Mouse (Mus musculus) midbrain, embryonic 14.5 days (tissue): Measurements from ENCODE around the gene Nrg4. TPM values are rescaled to one million over a fixed set of nuclear protein-coding genes. Genes with fewer than 3 reads are reported as not detected.

Experiments used
- ATAC-seq: fragments of 200-750 bp; cut with Nextera tagmentation; 2 replicates; pipeline ENCODE4 v1.8.0; 2017; ENCODE audit warnings: moderate number of reproducible peaks, moderate library complexity; ENCODE audit not compliant: low FRiP score, low TSS enrichment
- DNase-seq: peaks from one replicate; pipeline ENCODE4 v3.0.0-alpha.2; 2015
- H3K27ac ChIP-seq: fragments of 300-500 bp; sonication (generic); replicated peaks from 2 replicates; pipeline ENCODE4 v1.5.1; 2014; ENCODE audit warnings: mild to moderate bottlenecking, low read depth, low read length, moderate library complexity
- H3K27me3 ChIP-seq: fragments of 300-500 bp; sonication (generic); 2 replicates; pipeline ENCODE4 v1.6.1; 2014; ENCODE audit warnings: low read length, control low read depth, mixed read lengths; ENCODE audit not compliant: control insufficient read depth, insufficient read depth
- H3K36me3 ChIP-seq: fragments of 300-500 bp; sonication (generic); 2 replicates; pipeline ENCODE4 v1.6.1; 2014; ENCODE audit warnings: low read length, control low read depth; ENCODE audit not compliant: control insufficient read depth, insufficient read depth
- H3K4me1 ChIP-seq: fragments of 300-500 bp; sonication (generic); 2 replicates; pipeline ENCODE4 v1.6.1; 2014; ENCODE audit warnings: mild to moderate bottlenecking, antibody characterized with exemption, low read length, control low read depth; ENCODE audit not compliant: control insufficient read depth, insufficient read depth
- H3K4me2 ChIP-seq: fragments of 300-500 bp; sonication (generic); 2 replicates; pipeline ENCODE4 v1.6.1; 2014; ENCODE audit warnings: mild to moderate bottlenecking, low read length, moderate library complexity
- H3K4me3 ChIP-seq: fragments of 300-500 bp; sonication (generic); replicated peaks from 2 replicates; pipeline ENCODE4 v1.5.1; 2014; ENCODE audit warnings: low read depth, low read length
- H3K9ac ChIP-seq: fragments of 300-500 bp; sonication (generic); replicated peaks from 2 replicates; pipeline ENCODE4 v1.6.1; 2014; ENCODE audit warnings: mild to moderate bottlenecking, low read length, moderate library complexity
- H3K9me3 ChIP-seq: fragments of 300-500 bp; sonication (generic); 2 replicates; pipeline ENCODE4 v1.6.1; 2016; ENCODE audit warnings: low read length, control low read depth, mixed read lengths; ENCODE audit not compliant: control insufficient read depth
- WGBS: fragments of 180-500 bp; shearing (Covaris S2); extraction: QIAGEN DNeasy Blood & Tissue Kit; methylation state at CpG from one replicate; pipeline ENCODE4 v1.1.7; 2014; 5-methylcytosine and 5-hydroxymethylcytosine counted together
- polyA plus RNA-seq: library from polyadenylated mRNA; unstranded; fragments of >200 nt; fragmentation: Nextera tagmentation; extraction: Ambion mirVana; gene quantifications from 2 replicates; pipeline ENCODE4 v1.2.1, GENCODE M21; 2014

Gene Nrg4
- polyA plus RNA-seq, 1 experiment from 2014 or later, result 2.2 TPM

DNA sequence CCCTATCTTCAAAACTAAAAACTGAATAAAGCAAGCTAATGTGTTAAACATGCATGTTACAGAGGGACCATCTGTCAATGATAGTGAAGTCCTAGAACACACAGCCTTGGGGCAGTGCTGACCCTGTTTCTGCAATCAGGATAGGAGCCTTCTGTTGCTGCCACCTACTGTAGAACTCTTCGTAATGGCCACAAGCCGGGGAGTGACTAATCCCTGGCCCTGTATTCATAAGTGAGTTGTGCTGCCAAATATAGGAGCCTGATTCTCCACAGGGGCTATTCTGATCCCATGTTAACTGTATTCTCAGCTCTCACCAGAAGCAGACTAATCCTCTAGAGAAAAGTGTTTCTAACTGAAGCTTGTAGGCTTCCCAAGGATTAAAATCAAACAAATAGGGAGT is 127.3 kb downstream of the Nrg4 start:
- DNase-seq (peak; percentile 17), ATAC-seq (no peak)
- Histone ChIP-seq H3K9ac (no peak overlapping the region), H3K4me3 (no peak overlapping the region), H3K9me3 (no peaks in the 10 kb centered on the region), H3K27ac (no peak overlapping the region), H3K4me2 (no peak overlapping the region), H3K36me3 (peaks cover 19% of the 10 kb centered on the region), H3K4me1 (no peaks in the 10 kb centered on the region), H3K27me3 (no peaks in the 10 kb centered on the region)
- WGBS, result 64% methylated on average over 2 of the region's 2 CpGs

DNA sequence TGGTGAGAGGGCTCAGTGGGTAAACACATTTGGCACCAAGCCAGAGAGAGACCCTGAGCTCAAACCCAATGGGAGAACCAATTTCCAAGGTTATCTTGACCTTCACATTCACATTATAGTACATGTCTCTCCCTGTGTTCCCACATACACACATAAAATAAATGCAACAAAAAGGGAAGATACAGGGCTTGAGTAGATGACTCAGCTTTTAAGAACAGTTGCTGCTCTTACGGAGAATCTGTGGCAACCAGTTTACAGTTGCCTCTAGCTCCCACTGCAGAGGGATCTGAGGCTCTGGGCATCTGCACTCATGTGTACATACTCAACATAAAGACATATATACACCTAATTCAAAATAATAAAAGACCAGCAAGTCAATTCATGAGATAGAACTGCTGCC is 128.4 kb downstream of the Nrg4 start:
- no peaks in the 10 kb centered on the region for H3K9me3 ChIP-seq
- no peak overlapping the region for H3K27ac ChIP-seq
- ATAC-seq, result no peak
- no peak overlapping the region for H3K9ac ChIP-seq
- no peak overlapping the region for H3K4me2 ChIP-seq
- H3K4me3 ChIP-seq, result no peak overlapping the region
- H3K36me3 ChIP-seq, result 0 out of 2 replicates have a peak, but pooled peaks cover 17% of the 10 kb centered on the region
- no peaks in the 10 kb centered on the region for H3K27me3 ChIP-seq
- no peak for DNase-seq
- no peaks in the 10 kb centered on the region for H3K4me1 ChIP-seq
- WGBS, result 93% methylated on average over 1 of the region's 1 CpGs

DNA sequence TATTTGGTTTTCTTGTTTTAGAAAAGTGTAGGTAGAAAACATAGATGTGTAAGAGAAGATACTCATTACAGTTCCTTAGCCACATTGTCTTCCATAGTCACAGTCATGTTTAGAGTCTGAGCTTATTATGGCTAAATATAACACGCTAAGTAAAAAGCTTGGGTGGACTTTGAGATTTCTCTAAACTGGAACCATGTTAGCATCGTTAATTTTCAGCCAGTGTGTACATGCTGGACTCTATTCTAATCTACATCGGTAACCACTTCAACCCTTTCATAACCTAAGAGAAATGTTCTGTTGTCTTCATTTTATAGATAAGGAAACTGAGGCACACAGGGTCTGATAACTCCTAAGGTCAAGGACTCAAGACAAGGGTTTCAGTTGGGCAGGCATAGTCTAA is 130.8 kb downstream of the Nrg4 start:
- no peak overlapping the region for H3K4me3 ChIP-seq
- no peak for DNase-seq
- ATAC-seq, result no peak

GRCm38 (mm10) chr9:55174235-55174634 is 152.4 kb downstream of the Nrg4 start:
- Histone ChIP-seq H3K27me3 (no peaks in the 10 kb centered on the region), H3K9me3 (no peaks in the 10 kb centered on the region), H3K4me3 (no peak overlapping the region), H3K36me3 (peaks cover 16% of the 10 kb centered on the region; the same call in 1 of the 2 replicates), H3K27ac (no peak overlapping the region), H3K9ac (no peak overlapping the region), H3K4me1 (no peaks in the 10 kb centered on the region), H3K4me2 (no peak overlapping the region)
- no peak for ATAC-seq
- 90% methylated on average over 2 of the region's 2 CpGs for WGBS
- no peak for DNase-seq

More for the DNA sequence above, 130.8 kb downstream of the Nrg4 start:
- no peak overlapping the region for H3K4me2 ChIP-seq
- no peak overlapping the region for H3K9ac ChIP-seq
- no peaks in the 10 kb centered on the region for H3K4me1 ChIP-seq
- H3K36me3 ChIP-seq, result peaks cover 27% of the 10 kb centered on the region
- WGBS, result 97% methylated on average over 3 of the region's 3 CpGs
- no peaks in the 10 kb centered on the region for H3K9me3 ChIP-seq
- H3K27ac ChIP-seq, result no peak overlapping the region
- H3K27me3 ChIP-seq, result no peaks in the 10 kb centered on the region

DNA sequence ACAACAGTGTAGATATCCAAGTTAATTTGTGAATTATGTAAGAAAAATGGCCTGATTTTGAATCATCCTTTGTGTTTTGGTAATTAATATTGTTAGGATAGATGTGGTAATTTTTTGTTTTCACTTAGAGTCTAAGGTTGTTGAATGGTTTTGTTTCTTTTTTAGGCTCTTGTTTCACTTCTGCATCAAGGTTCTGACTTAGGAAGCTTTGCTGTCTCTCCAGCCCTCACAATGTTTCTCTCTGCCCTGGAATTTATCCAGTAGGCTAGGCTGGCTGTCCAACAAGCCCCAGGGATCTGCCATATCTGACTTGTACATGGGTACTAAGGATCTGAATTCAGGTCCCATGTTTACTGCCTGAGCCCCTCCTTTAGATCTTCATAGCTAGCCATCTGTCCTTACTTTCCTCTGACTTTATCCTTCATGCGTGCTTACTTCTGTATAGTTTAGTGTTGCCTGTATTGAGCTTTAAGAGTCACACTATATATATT is 154.4 kb downstream of the Nrg4 start:
- H3K27ac ChIP-seq, result no peak overlapping the region
- WGBS, result 95% methylated on average over 1 of the region's 1 CpGs
- no peaks in the 10 kb centered on the region for H3K27me3 ChIP-seq
- no peak overlapping the region for H3K4me2 ChIP-seq
- H3K4me3 ChIP-seq, result no peak overlapping the region
- no peak for DNase-seq
- peaks cover 9% of the 10 kb centered on the region; the same call in 1 of the 2 replicates for H3K36me3 ChIP-seq
- H3K4me1 ChIP-seq, result no peaks in the 10 kb centered on the region
- H3K9ac ChIP-seq, result no peak overlapping the region
- no peak for ATAC-seq
- no peaks in the 10 kb centered on the region for H3K9me3 ChIP-seq

DNA sequence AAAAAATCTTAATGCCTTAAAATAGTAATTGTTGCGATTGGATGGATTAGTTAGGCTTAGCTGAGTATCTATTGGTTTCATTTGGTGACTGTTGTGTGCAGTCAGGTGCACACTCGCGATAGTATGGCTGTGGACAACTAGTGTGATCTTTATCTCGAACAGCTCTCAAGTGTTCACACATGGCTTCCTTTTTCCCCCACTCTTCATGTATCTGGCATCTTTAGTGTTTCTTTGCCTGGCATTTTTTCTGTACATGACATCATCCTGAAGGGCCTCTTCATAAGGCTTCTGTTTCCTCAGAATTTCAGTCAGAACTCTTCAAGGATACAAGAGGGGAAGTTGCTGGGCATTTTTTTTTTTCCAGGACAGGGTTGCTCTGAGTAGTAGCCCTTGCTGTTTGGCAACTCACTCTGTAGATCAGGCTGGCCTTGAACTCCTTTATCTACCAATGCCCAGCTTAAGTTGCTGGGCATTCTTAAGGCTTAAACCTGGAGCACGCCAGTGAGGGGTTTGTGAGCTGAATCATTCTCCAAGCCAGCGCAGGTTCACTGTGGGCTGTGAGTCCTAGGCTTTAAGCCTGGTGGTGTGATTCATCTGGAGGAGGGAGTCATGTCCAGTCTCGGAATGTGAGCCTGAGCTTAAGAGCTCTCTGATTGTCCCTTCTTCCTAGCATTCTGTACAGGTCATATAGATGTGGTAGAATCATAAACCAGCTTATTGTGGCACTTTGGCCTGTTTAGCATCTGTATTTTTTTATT is 155.8 kb downstream of the Nrg4 start:
- ATAC-seq (no peak), DNase-seq (no peak)
- Histone ChIP-seq H3K36me3 (peaks cover 14% of the 10 kb centered on the region; the same call in 1 of the 2 replicates), H3K27me3 (no peaks in the 10 kb centered on the region), H3K9me3 (no peaks in the 10 kb centered on the region), H3K4me3 (no peak overlapping the region), H3K4me1 (no peaks in the 10 kb centered on the region), H3K9ac (no peak overlapping the region), H3K27ac (no peak overlapping the region), H3K4me2 (no peak overlapping the region)
- WGBS, result 85% methylated on average over 7 of the region's 7 CpGs

Other genes starting within 250 kb of the Nrg4 start
- gene Ube2q2, start 178.0 kb downstream of the Nrg4 start, polyA plus RNA-seq, result 45.8 and 47.1 TPM in 2 replicates
- gene Fbxo22, start 117.9 kb downstream of the Nrg4 start, polyA plus RNA-seq, result 76.2 and 90.4 TPM in 2 replicates
- gene Tmem266, start 69 bp upstream of the Nrg4 start, polyA plus RNA-seq, result 2.4 and 8.3 TPM in 2 replicates
- 75.6 and 94.1 TPM in 2 replicates for gene Etfa, start 185.4 kb upstream of the Nrg4 start, polyA plus RNA-seq
- gene Isl2, start 211.8 kb upstream of the Nrg4 start, polyA plus RNA-seq, result 3.6 and 4.2 TPM in 2 replicates